Mouse (Mus musculus) layer of hippocampus, adult 6 months (tissue): ENCODE measurements around the gene Washc2. TPM values are rescaled to one million over a fixed set of nuclear protein-coding genes. Genes with fewer than 3 reads are reported as not detected.

Experiments
- long read RNA-seq, 2 experiments: library from polyadenylated mRNA; unstranded; transcript quantifications; one replicate each; pipeline ENCODE4 v2.0.0; 2019 to 2020
- polyA plus RNA-seq: library from polyadenylated mRNA; unstranded; fragments of <200 nt; fragmentation: Nextera tagmentation; gene quantifications from 2 replicates; pipeline ENCODE4 v1.2.3, GENCODE M21; 2021

Gene Washc2
- polyA plus RNA-seq, result 27.3 and 29.6 TPM in 2 replicates
- long read RNA-seq, experiment 1, full-length matches to known transcripts, result 8 of 114 reads
- long read RNA-seq, experiment 1, partial matches to known transcripts, result 95 of 114 reads
- long read RNA-seq, experiment 1, other reads (novel, unspliced or antisense), result 11 of 114 reads
- long read RNA-seq, experiment 2, full-length matches to known transcripts, result 108 of 487 reads
- long read RNA-seq, experiment 2, partial matches to known transcripts, result 295 of 487 reads
- long read RNA-seq, experiment 2, other reads (novel, unspliced or antisense), result 84 of 487 reads

GRCm38 (mm10) chr6:116207729-116208534 lies at the start of gene Washc2:
Gene Washc2 (plus strand): TSS chr6:116208038.

GRCm38 (mm10) chr6:116193394-116194393 lies 14.1 kb upstream of the Washc2 start, which contains the start of gene Tmcc1:
Gene Tmcc1 (minus strand): TSS chr6:116193486.

GRCm38 (mm10) chr6:116264018-116264651 lies 56.3 kb downstream of the Washc2 start, which contains the start of gene Zfand4:
Gene Zfand4 (plus strand): TSS chr6:116264222.

Other genes with a start within 250 kb of the Washc2 start
- gene Plxnd1, start 213.0 kb upstream of the Washc2 start, polyA plus RNA-seq, result 3.1 and 5.4 TPM in 2 replicates
- 9.6 and 11.1 TPM in 2 replicates for gene Tmcc1, start 14.6 kb upstream of the Washc2 start, polyA plus RNA-seq
- 1.4 and 1.9 TPM in 2 replicates for gene Zfand4, start 56.2 kb downstream of the Washc2 start, polyA plus RNA-seq
- 16.6 and 18.8 TPM in 2 replicates for gene March8, start 130.0 kb downstream of the Washc2 start, polyA plus RNA-seq